Mouse (Mus musculus): ENCODE data around the gene Mchr1. TPM values are rescaled to one million over a fixed set of nuclear protein-coding genes. Genes with fewer than 3 reads are reported as not detected.

Mchr1 gene
- polyA plus RNA-seq, 1 experiment = 0.81 TPM

- TF ChIP-seq USF1 (IDR thresholded peaks at IDR 0.05; ENCODE audit: low read depth) (no peak), MYOD1 (IDR thresholded peaks at IDR 0.05; ENCODE audit: control insufficient read depth, insufficient read length, low read depth) (peak; percentile 50)
- H3K36me3 ChIP-seq (ENCODE audit: control insufficient read depth, insufficient read depth) = no peaks in the 10 kb centered on the region
- H3K27me3 ChIP-seq (ENCODE audit: control insufficient read depth, insufficient read depth, insufficient read length) = no peaks in the 10 kb centered on the region
- no peak overlapping the region for H3K4me3 ChIP-seq (ENCODE audit: insufficient read depth, poor library complexity, severe bottlenecking)
- no peak overlapping the region for H3ac ChIP-seq (ENCODE audit: control insufficient read depth, insufficient read length, low read depth)
- no peaks in the 10 kb centered on the region for H3K79me3 ChIP-seq (ENCODE audit: low read depth)
- no peaks in the 10 kb centered on the region for H3K79me2 ChIP-seq (ENCODE audit: control insufficient read depth, insufficient read depth)
Observed at GRCm38 (mm10) chr15:81239794-81240343, 4.6 kb downstream of the Mchr1 start.

- TF ChIP-seq MAX (IDR thresholded peaks at IDR 0.05) (peak; percentile 59), USF1 (IDR thresholded peaks at IDR 0.05; ENCODE audit: low read depth) (no peak)
- H3K36me3 ChIP-seq (ENCODE audit: control insufficient read depth, insufficient read depth) = no peaks in the 10 kb centered on the region
- no peaks in the 10 kb centered on the region for H3K79me3 ChIP-seq (ENCODE audit: low read depth)
- H3K79me2 ChIP-seq (ENCODE audit: control insufficient read depth, insufficient read depth) = no peaks in the 10 kb centered on the region
- no peaks in the 10 kb centered on the region for H3K27me3 ChIP-seq (ENCODE audit: control insufficient read depth, insufficient read depth, insufficient read length)
- H3K4me3 ChIP-seq (ENCODE audit: insufficient read depth, poor library complexity, severe bottlenecking) = no peak overlapping the region
- no peak overlapping the region for H3ac ChIP-seq (ENCODE audit: control insufficient read depth, insufficient read length, low read depth)
Observed at GRCm38 (mm10) chr15:81246890-81247289, 11.6 kb downstream of the Mchr1 start.

- H3K27me3 ChIP-seq (ENCODE audit: control insufficient read depth, insufficient read depth, insufficient read length) = no peaks in the 10 kb centered on the region
- no peaks in the 10 kb centered on the region for H3K79me3 ChIP-seq (ENCODE audit: low read depth)
- no peak overlapping the region for H3K4me3 ChIP-seq (ENCODE audit: insufficient read depth, poor library complexity, severe bottlenecking)
- H3K36me3 ChIP-seq (ENCODE audit: control insufficient read depth, insufficient read depth) = no peaks in the 10 kb centered on the region
- no peaks in the 10 kb centered on the region for H3K79me2 ChIP-seq (ENCODE audit: control insufficient read depth, insufficient read depth)
- H3ac ChIP-seq (ENCODE audit: control insufficient read depth, insufficient read length, low read depth) = peak overlapping the region; percentile 49
- TF ChIP-seq CEBPB (IDR thresholded peaks at IDR 0.05; ENCODE audit: low read depth) (peak; percentile 100), MYOG (IDR thresholded peaks at IDR 0.05; ENCODE audit: control insufficient read depth, extremely low read depth, insufficient read length) (no peak), MAX (IDR thresholded peaks at IDR 0.05) (peak; percentile 82), FOSL1 (IDR thresholded peaks at IDR 0.05; ENCODE audit: insufficient read depth, low read length, poor library complexity, severe bottlenecking) (peak; percentile 94), MYOD1 (IDR thresholded peaks at IDR 0.05; ENCODE audit: control insufficient read depth, insufficient read length, low read depth) (peak; percentile 61)
Observed at GRCm38 (mm10) chr15:81247583-81248340, 12.5 kb downstream of the Mchr1 start.

GRCm38 (mm10) chr15:81248341-81248679 is 13.0 kb downstream of the Mchr1 start:
- Histone ChIP-seq H3K4me3 (ENCODE audit: insufficient read depth, poor library complexity, severe bottlenecking) (no peak overlapping the region), H3K36me3 (ENCODE audit: control insufficient read depth, insufficient read depth) (no peaks in the 10 kb centered on the region)
- TF ChIP-seq USF1 (IDR thresholded peaks at IDR 0.05; ENCODE audit: low read depth) = no peak
- no peak for TF ChIP-seq MYOD1 (IDR thresholded peaks at IDR 0.05; ENCODE audit: control insufficient read depth, insufficient read length, low read depth)

GRCm38 (mm10) chr15:81248951-81249579 is 13.8 kb downstream of the Mchr1 start:
- Histone ChIP-seq H3ac (ENCODE audit: control insufficient read depth, insufficient read length, low read depth) (no peak overlapping the region), H3K79me2 (ENCODE audit: control insufficient read depth, insufficient read depth) (no peaks in the 10 kb centered on the region), H3K27me3 (ENCODE audit: control insufficient read depth, insufficient read depth, insufficient read length) (no peaks in the 10 kb centered on the region), H3K36me3 (ENCODE audit: control insufficient read depth, insufficient read depth) (no peaks in the 10 kb centered on the region), H3K4me3 (ENCODE audit: insufficient read depth, poor library complexity, severe bottlenecking) (no peak overlapping the region), H3K79me3 (ENCODE audit: low read depth) (no peaks in the 10 kb centered on the region)
- no peak for TF ChIP-seq FOSL1 (IDR thresholded peaks at IDR 0.05; ENCODE audit: insufficient read depth, low read length, poor library complexity, severe bottlenecking)

More at GRCm38 (mm10) chr15:81248341-81248679, 13.0 kb downstream of the Mchr1 start:
- Histone ChIP-seq H3K27me3 (ENCODE audit: control insufficient read depth, insufficient read depth, insufficient read length) (no peaks in the 10 kb centered on the region), H3K79me3 (ENCODE audit: low read depth) (no peaks in the 10 kb centered on the region), H3K79me2 (ENCODE audit: control insufficient read depth, insufficient read depth) (no peaks in the 10 kb centered on the region), H3ac (ENCODE audit: control insufficient read depth, insufficient read length, low read depth) (peak overlapping the region; percentile 49)

GRCm38 (mm10) chr15:81252626-81253174 is 17.4 kb downstream of the Mchr1 start:
- no peaks in the 10 kb centered on the region for H3K79me2 ChIP-seq (ENCODE audit: control insufficient read depth, insufficient read depth)
- H3K36me3 ChIP-seq (ENCODE audit: control insufficient read depth, insufficient read depth) = no peaks in the 10 kb centered on the region
- no peak for TF ChIP-seq CEBPB (IDR thresholded peaks at IDR 0.05; ENCODE audit: low read depth)
- no peak for TF ChIP-seq MYOG (IDR thresholded peaks at IDR 0.05; ENCODE audit: control insufficient read depth, extremely low read depth, insufficient read length)
- no peak for TF ChIP-seq CTCF (IDR thresholded peaks at IDR 0.05; ENCODE audit: control insufficient read depth, insufficient read depth, insufficient read length)
- TF ChIP-seq FOSL1 (IDR thresholded peaks at IDR 0.05; ENCODE audit: insufficient read depth, low read length, poor library complexity, severe bottlenecking) = no peak
- TF ChIP-seq USF1 (IDR thresholded peaks at IDR 0.05; ENCODE audit: low read depth) = no peak
- no peak for TF ChIP-seq MYOD1 (IDR thresholded peaks at IDR 0.05; ENCODE audit: control insufficient read depth, insufficient read length, low read depth)
- no peak for TF ChIP-seq MAX (IDR thresholded peaks at IDR 0.05)
- H3K27me3 ChIP-seq (ENCODE audit: control insufficient read depth, insufficient read depth, insufficient read length) = no peaks in the 10 kb centered on the region
- no peak overlapping the region for H3K4me3 ChIP-seq (ENCODE audit: insufficient read depth, poor library complexity, severe bottlenecking)
- H3ac ChIP-seq (ENCODE audit: control insufficient read depth, insufficient read length, low read depth) = no peak overlapping the region
- no peaks in the 10 kb centered on the region for H3K79me3 ChIP-seq (ENCODE audit: low read depth)
